Mouse (Mus musculus) spleen, adult 12 weeks (tissue): ENCODE results near the gene Exd1.

Source experiments
- DNase-seq: peaks from one replicate; pipeline ENCODE4 v3.0.0; 2022; ENCODE audit warnings: low spot score

Exd1 gene

DNA sequence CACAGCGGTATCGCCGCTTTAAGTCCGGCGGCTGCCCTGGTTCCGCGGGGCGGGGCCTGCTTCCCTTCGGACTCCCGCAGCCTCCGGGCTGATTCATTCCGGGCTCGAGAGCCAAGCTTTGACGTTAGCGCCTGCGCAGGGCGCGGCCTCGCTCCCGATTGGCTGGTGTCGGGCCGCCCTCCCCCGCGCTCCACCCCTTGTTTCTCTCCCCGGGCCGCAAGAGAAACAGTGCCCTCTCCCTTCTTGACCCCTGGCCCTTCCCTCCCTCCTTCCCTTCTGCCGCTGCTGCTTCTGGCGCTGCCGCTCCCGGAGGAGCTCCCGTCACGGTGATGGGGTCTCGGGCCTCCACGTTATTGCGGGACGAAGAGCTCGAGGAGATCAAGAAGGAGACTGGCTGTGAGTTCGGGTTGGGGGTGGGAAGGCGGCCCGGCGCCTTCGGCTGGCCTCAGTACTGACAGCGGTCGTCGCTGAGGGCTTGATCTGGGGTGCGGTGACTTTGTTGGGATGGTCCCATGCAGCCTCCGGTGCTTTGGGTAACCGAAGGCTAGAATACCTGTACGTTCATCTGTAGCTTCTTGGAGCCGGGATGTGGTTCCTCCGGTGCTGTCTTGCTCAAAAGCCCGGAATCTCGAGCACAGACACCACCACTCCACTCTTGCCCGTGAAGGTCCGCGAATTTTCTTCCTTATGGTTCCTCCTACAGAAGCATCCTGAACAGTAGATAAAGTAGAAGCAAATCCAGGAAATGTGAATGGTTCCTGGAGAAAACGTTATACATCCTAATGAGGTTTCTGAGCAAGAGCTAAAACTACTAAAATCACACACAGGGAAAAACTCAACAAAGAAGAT lies at the start of gene Exd1, which contains the start of gene Chp1:
Exd1 (minus strand) TSS at position 106 of the 849 bp plus-strand sequence.
Chp1 (plus strand) TSS at position 176 of the 849 bp plus-strand sequence.
- peak; percentile 96 for DNase-seq

DNA sequence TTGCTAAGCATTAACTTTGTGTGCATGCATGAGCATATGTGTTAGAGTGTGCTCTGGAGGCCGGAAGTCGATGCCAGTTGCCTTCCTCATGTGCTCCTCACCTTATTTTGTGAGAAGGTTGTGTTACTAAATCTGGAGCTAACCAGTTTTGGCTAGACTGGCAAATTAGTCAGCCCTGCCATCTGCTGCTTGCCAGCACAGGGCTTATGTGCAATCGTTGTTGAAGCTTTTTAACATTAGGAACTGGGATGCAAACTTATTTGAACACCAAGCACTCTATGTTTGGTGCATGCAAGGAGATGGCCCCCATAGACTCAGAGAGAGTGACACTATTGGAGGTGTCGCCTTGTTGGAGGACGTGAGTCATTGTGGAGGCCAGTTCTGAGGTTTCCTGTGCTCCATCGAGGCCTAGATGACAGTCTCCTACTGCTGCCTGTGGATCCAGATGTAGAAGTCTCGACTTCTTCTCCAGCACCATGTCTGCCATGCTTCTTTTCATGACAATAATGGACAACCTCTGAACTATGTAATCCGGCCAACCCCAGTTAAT lies 49.4 kb upstream of the Exd1 start:
- DNase-seq: no peak

GRCm38 (mm10) chr2:119595308-119595707 lies 47.9 kb upstream of the Exd1 start:
- DNase-seq: no peak

- DNase-seq: peak; percentile 89
Measured at GRCm38 (mm10) chr2:119594113-119594981, 46.9 kb upstream of the Exd1 start.

DNA sequence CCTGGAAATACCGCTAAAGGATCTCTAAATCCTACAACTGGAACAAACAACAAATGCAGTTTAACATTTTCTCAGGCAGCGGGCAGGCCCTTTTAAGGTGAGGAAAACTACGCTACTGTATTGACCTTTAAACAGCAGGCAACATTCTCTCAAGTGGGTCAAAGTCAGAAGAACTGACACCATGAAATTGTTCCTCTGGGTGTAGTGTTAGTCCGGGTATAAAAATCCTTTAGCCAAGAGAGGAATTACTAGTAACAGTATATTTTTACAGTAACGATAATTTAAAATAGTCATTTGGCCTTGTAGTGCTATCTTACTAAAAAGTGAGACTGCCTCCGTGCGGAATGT lies 46.3 kb upstream of the Exd1 start:
- no peak for DNase-seq

GRCm38 (mm10) chr2:119591247-119591646 lies 43.8 kb upstream of the Exd1 start:
- no peak for DNase-seq

DNA sequence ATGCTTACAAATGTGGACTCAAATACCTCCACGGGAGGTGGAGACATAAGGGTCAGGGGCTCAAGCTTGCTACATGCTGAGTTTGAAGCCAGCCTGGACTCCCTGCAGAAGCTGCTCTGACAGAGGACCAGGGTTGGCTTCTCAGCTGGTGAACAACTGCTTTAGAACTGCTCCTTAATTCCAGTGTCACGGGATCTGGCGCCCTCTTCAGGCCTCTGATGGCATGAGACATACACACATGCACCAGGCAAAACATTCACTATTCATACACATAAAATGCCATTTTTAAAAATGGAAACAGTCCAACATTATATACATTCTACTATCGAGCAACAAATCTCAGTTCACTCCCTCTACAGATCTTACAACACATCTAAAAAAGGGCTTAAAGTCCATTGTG lies 40.0 kb upstream of the Exd1 start:
- peak; percentile 47 for DNase-seq

- DNase-seq: no peak
Measured at GRCm38 (mm10) chr2:119584282-119584681, 36.9 kb upstream of the Exd1 start.

DNA sequence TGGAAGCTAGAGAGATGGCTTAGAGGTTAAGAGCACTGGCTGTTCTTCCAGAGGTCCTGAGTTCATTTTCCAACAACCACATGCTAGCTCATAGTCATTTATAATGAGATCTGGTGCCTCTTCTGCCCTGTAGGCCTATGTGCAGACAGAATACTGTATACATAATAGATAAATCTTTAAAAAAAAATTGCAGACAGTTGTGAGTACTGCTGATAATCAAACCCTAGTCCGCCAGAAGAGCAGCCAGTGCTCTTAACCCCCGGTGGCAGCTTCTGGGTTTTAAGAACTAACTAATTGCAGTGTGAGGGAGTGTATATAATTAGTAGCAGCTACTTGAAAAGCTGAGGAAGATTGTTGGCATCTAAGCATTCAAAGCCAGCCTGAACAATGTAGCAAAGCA lies 36.0 kb upstream of the Exd1 start:
- no peak for DNase-seq

DNA sequence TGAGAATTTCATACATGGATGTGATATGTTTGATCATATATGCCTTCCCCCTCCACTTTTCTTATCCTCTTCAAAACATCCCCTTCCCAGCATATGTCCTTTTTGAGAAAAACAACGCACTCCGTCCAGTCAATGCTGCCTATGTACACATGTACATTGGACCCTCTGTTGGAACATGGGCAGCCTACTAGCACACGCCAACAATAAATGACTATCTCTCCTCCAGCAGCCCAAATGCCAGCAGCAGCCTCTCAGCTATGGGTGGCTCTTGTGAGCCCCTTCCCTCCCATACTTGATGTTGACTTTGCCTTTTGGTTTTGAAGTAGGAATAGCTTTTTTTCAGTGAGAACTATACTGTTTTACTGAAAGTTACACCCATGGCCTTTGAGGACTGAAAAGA lies 34.1 kb upstream of the Exd1 start:
- no peak for DNase-seq

DNA sequence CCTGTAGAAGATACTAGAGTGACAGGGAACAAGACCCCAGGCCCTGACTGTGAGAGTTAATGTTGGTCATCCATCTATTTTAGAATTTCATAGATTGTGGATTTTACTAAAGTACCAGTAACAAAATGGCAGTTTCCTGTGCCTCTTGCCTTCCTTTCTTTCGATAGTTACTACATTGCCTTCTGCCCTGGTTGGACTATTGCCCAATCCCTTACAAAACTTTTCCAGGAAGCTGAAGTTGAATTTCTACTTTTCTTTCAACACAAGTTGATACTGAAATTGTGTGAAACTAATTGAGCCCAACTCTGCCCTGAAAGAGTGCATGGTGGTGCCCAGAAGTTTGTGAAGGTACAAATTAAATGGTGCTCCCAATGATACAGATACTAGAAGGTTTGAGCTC lies 25.0 kb upstream of the Exd1 start:
- DNase-seq: no peak

DNA sequence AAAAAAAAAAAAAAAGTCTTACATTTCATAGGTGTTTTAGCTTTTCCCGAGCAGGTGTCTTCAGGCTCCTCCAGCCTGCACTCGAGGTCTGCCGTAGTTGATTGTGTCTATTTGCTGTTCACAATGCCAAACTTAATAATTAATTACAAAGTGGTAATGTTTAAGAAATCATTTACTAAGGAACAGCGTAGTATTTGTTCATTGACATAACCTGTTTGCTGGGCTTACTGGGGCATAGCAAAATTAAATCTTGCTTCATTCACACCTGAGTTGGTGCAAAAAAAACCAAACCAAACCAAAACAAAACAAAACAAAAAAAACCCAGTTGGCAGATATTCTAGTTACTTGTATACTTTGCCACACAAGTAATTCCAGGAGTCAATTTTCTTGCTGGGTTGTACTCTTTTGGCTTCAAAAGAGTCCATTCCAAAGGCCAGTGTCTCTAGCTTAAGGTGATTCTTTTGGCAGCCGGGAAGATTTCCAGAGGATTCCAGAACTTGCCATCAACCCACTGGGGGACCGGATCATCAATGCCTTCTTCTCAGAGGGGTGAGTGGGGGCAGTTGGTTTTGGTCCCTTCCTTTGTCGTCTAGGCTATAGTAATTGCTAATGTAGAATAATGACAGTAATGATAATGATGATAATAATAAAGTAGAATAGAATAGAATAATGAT lies 18.9 kb upstream of the Exd1 start:
- DNase-seq: no peak

GRCm38 (mm10) chr2:119565284-119565683 lies 17.9 kb upstream of the Exd1 start:
- DNase-seq: no peak

- DNase-seq: no peak
Measured at GRCm38 (mm10) chr2:119561794-119562193, 14.4 kb upstream of the Exd1 start.

- DNase-seq: no peak
Measured at GRCm38 (mm10) chr2:119558737-119559340, 11.4 kb upstream of the Exd1 start.

DNA sequence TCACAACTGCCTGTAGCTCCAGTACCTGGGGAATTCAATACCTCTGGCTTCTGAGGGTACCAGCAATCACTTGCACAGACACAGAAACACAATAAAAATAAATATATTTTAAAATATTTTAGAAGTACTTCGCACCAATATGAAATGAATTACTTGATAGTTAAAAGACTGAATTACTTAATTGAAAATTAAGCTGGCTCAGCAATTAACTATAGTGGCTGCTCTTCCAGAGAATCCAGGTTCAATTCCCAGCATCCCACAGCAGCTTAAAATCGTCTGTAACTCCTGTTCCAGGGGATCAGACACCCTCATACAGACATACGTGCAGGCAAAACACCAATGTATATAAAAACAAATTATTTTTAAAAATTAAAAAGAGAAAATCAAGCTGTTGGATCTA lies 10.6 kb upstream of the Exd1 start:
- no peak for DNase-seq

GRCm38 (mm10) chr2:119549678-119550077 lies 2.3 kb upstream of the Exd1 start:
- no peak for DNase-seq

DNA sequence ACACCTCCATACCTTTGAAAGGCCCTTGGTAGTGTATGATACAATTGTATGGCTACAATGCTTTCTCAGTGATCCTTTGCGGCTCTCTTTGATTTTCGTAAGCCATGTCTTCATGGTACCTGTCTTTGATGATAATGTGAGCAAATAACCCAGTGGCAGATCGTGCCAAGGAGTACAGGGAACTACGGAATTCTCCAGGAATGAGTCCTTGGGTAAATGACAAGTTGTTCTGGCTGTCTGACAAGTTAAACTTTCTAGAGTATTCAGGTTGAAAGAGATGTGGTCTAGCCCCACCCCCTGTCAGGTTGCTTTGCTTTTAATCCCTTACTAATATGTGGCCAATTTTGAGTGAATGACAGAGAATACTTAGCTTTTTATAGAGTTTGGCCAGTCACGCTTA lies 1.3 kb upstream of the Exd1 start:
- DNase-seq: no peak

GRCm38 (mm10) chr2:119548371-119548660 lies 889 bp upstream of the Exd1 start:
- no peak for DNase-seq

- DNase-seq: peak; percentile 89
Measured at GRCm38 (mm10) chr2:119546848-119547521, 442 bp downstream of the Exd1 start.

GRCm38 (mm10) chr2:119543656-119544055 lies 3.8 kb downstream of the Exd1 start:
- no peak for DNase-seq
